Mouse (Mus musculus): ENCODE data around the gene Fads1. TPM values are rescaled to one million over a fixed set of nuclear protein-coding genes. Genes with fewer than 3 reads are reported as not detected.

Fads1 gene
- total RNA-seq (2014; fragmentation: Nextera tagmentation) (366 and 403 TPM in 2 replicates), total RNA-seq (2017) (143 and 145 TPM in 2 replicates), polyA plus RNA-seq (2012) (298 and 307 TPM in 2 replicates)

DNA sequence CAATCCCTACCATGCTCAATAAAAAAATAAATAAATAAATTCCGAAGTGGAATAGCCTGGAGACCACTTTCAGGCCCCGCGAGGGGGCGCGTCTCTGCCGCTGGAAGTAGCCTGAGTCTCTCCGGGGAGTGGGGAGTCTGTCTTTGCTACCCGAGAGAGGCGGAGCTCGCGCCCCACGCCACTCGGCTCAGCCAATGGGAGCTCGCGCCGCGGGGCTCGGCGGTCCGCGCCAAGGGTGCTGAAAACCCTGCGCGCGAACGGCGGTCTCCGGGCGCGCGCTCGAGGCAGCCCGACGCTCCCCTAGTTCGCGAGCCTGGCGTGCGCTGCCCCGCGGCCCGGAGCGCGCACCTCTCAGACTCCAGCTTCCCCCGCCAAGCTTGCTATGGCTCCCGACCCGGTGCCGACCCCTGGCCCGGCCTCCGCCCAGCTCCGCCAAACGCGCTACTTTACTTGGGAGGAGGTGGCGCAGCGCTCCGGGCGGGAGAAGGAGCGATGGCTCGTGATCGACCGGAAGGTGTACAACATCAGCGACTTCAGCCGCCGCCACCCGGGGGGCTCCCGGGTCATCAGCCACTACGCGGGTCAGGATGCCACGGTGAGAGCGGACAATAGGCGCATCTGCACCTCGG lies at the start of gene Fads1:
Gene Fads1, plus strand, starts transcription at position 219 of the 629 bp plus-strand sequence.
- Histone ChIP-seq H3K27me3 (ENCODE audit: insufficient read depth, low read length) (no peaks in the 10 kb centered on the region), H3K9me3 (replicated peaks) (peaks cover 6% of the 10 kb centered on the region), H3K4me3 (ENCODE audit: low read depth, low read length) (peak within 1 kb of the TSS; percentile 98), H3K36me3 (replicated peaks) (peaks cover 44% of the 10 kb centered on the region), H3K4me1 (ENCODE audit: insufficient read depth, low read depth, low read length) (peaks cover 58% of the 10 kb centered on the region)
- ATAC-seq (ENCODE audit: extremely low read depth, insufficient number of reproducible peaks, low FRiP score, poor library complexity, severe bottlenecking) = peak; percentile 83
- peak; percentile 96 for DNase-seq (ENCODE audit: low spot score)
- TF ChIP-seq POLR2AphosphoS5 (IDR thresholded peaks at IDR 0.05; ENCODE audit: insufficient replicate concordance, low read depth, low read length) = no peak
- 0 out of 2 replicates have a peak, but pooled peaks have one; percentile 9 for TF ChIP-seq CTCF (IDR thresholded peaks at IDR 0.05; ENCODE audit: low read depth, low read length)
- no peak for TF ChIP-seq GATA2 (IDR thresholded peaks at IDR 0.05; ENCODE audit: borderline replicate concordance, low read depth, low read length)

DNA sequence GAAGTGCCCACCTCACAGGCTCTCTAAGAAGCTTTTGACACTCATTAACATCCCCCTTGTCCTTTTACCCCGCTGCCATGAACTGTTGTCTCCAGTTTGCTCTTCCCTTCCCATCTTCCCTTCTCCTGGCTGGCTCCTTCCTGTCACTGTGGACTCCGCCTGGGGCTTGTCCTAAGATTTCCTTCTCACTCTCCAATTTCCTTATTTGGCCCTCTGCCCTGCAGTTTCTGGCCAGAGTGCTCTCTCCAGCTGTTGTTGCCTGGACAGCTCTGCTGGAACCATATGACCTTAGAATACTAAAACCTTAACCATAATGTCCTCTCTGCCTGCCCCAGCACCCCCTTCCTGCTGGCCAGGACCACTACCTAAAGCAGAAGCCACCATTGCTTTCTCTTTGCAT lies 48.0 kb upstream of the Fads1 start:
- Histone ChIP-seq H3K27me3 (ENCODE audit: insufficient read depth, low read length) (0 out of 2 replicates have a peak, but pooled peaks cover 5% of the 10 kb centered on the region), H3K4me1 (ENCODE audit: insufficient read depth, low read depth, low read length) (peaks cover 5% of the 10 kb centered on the region), H3K9me3 (replicated peaks) (no peaks in the 10 kb centered on the region), H3K4me3 (ENCODE audit: low read depth, low read length) (no peak overlapping the region), H3K36me3 (replicated peaks) (no peaks in the 10 kb centered on the region)
- DNase-seq (ENCODE audit: low spot score) = no peak
- TF ChIP-seq GATA1 (IDR thresholded peaks at IDR 0.05; ENCODE audit: borderline replicate concordance, low read length) (no peak), CTCF (IDR thresholded peaks at IDR 0.05; ENCODE audit: low read depth, low read length) (no peak), POLR2AphosphoS5 (IDR thresholded peaks at IDR 0.05; ENCODE audit: insufficient replicate concordance, low read depth, low read length) (no peak), GATA2 (IDR thresholded peaks at IDR 0.05; ENCODE audit: borderline replicate concordance, low read depth, low read length) (no peak), TAL1 (conservative IDR thresholded peaks at IDR 0.05; ENCODE audit: low read depth, low read length) (no peak)
- no peak for ATAC-seq (ENCODE audit: extremely low read depth, insufficient number of reproducible peaks, low FRiP score, poor library complexity, severe bottlenecking)

DNA sequence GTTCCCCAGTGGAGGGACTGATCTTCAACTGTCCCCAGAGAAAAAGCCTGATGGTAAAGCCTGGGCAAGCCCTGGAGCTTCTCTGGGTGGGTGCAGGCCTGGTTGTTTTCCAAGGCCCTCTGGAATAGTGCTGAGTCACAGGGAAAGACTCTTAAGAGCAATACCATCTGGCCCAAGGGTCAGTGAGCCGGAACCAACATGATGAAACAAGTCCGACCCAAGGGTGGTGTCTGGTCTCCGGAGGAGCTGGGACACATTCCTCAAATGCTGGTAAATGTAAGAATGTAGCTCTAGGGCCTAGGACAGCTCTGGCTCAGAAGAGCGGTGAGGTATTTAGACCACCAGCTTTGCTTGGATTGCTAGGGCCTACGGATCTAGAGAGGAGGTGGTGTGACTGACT lies 45.3 kb upstream of the Fads1 start:
- DNase-seq (ENCODE audit: low spot score) (no peak), ATAC-seq (ENCODE audit: extremely low read depth, insufficient number of reproducible peaks, low FRiP score, poor library complexity, severe bottlenecking) (no peak)
- Histone ChIP-seq H3K9me3 (replicated peaks) (no peaks in the 10 kb centered on the region), H3K36me3 (replicated peaks) (no peaks in the 10 kb centered on the region), H3K4me1 (ENCODE audit: insufficient read depth, low read depth, low read length) (peaks cover 9% of the 10 kb centered on the region), H3K4me3 (ENCODE audit: low read depth, low read length) (no peak overlapping the region), H3K27me3 (ENCODE audit: insufficient read depth, low read length) (peaks cover 5% of the 10 kb centered on the region; the same call in 1 of the 2 replicates)
- TF ChIP-seq CTCF (IDR thresholded peaks at IDR 0.05; ENCODE audit: low read depth, low read length) (no peak), GATA2 (IDR thresholded peaks at IDR 0.05; ENCODE audit: borderline replicate concordance, low read depth, low read length) (no peak), GATA1 (IDR thresholded peaks at IDR 0.05; ENCODE audit: borderline replicate concordance, low read length) (no peak), TAL1 (conservative IDR thresholded peaks at IDR 0.05; ENCODE audit: low read depth, low read length) (no peak), POLR2AphosphoS5 (IDR thresholded peaks at IDR 0.05; ENCODE audit: insufficient replicate concordance, low read depth, low read length) (no peak)

DNA sequence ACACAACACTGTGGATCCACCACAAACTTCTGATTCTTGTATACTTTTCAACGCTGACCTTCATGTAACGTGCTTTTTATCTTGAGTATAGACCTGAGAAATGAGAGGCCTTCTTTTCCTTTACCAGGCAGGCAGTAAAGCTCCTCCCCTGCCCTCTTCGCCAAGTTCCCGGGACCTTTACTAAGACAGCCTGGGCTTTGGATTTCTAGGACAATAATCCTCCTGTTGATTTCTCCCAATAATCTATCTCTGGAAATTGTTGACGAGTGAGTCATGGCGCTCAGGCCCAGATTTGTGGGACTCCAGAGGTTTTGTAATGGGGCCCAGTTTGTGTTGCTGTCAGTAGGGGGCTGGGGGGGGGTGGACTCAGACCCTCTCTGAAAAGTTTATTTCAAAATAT lies 43.0 kb upstream of the Fads1 start:
- Histone ChIP-seq H3K27me3 (ENCODE audit: insufficient read depth, low read length) (peaks cover 1% of the 10 kb centered on the region; the same call in 1 of the 2 replicates), H3K4me3 (ENCODE audit: low read depth, low read length) (no peak overlapping the region), H3K36me3 (replicated peaks) (no peaks in the 10 kb centered on the region), H3K9me3 (replicated peaks) (no peaks in the 10 kb centered on the region), H3K4me1 (ENCODE audit: insufficient read depth, low read depth, low read length) (peaks cover 18% of the 10 kb centered on the region)
- no peak for TF ChIP-seq CTCF (IDR thresholded peaks at IDR 0.05; ENCODE audit: low read depth, low read length)
- TF ChIP-seq GATA1 (IDR thresholded peaks at IDR 0.05; ENCODE audit: borderline replicate concordance, low read length) = no peak
- no peak for TF ChIP-seq GATA2 (IDR thresholded peaks at IDR 0.05; ENCODE audit: borderline replicate concordance, low read depth, low read length)
- TF ChIP-seq POLR2AphosphoS5 (IDR thresholded peaks at IDR 0.05; ENCODE audit: insufficient replicate concordance, low read depth, low read length) = no peak
- TF ChIP-seq TAL1 (conservative IDR thresholded peaks at IDR 0.05; ENCODE audit: low read depth, low read length) = no peak
- no peak for ATAC-seq (ENCODE audit: extremely low read depth, insufficient number of reproducible peaks, low FRiP score, poor library complexity, severe bottlenecking)
- DNase-seq (ENCODE audit: low spot score) = no peak

DNA sequence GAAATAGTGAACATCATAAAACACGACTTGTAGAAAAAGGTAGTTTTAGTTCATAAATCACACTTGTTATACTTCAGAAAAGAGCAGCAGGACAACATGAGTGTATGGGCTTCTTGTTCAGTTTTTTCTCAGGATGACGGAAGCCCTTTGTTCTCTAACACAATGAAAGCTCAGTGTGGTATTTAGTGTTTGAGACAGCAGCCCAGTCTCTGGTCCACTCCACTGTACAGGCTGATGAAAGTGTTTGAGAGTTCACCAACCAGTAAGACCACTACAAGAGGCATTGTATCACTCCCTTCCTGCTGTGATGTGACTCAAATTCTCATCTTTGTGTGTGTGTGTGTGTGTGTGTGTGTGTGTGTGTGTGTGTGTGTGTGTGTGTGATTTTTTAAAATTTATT lies 39.0 kb upstream of the Fads1 start:
- Histone ChIP-seq H3K36me3 (replicated peaks) (no peaks in the 10 kb centered on the region), H3K9me3 (replicated peaks) (no peaks in the 10 kb centered on the region), H3K27me3 (ENCODE audit: insufficient read depth, low read length) (no peaks in the 10 kb centered on the region; the same call in 1 of the 2 replicates), H3K4me1 (ENCODE audit: insufficient read depth, low read depth, low read length) (peaks cover 35% of the 10 kb centered on the region), H3K4me3 (ENCODE audit: low read depth, low read length) (no peak overlapping the region)
- TF ChIP-seq GATA2 (IDR thresholded peaks at IDR 0.05; ENCODE audit: borderline replicate concordance, low read depth, low read length) = no peak
- TF ChIP-seq CTCF (IDR thresholded peaks at IDR 0.05; ENCODE audit: low read depth, low read length) = no peak
- TF ChIP-seq TAL1 (conservative IDR thresholded peaks at IDR 0.05; ENCODE audit: low read depth, low read length) = no peak
- no peak for TF ChIP-seq GATA1 (IDR thresholded peaks at IDR 0.05; ENCODE audit: borderline replicate concordance, low read length)
- TF ChIP-seq POLR2AphosphoS5 (IDR thresholded peaks at IDR 0.05; ENCODE audit: insufficient replicate concordance, low read depth, low read length) = no peak
- DNase-seq (ENCODE audit: low spot score) (no peak), ATAC-seq (ENCODE audit: extremely low read depth, insufficient number of reproducible peaks, low FRiP score, poor library complexity, severe bottlenecking) (no peak)

DNA sequence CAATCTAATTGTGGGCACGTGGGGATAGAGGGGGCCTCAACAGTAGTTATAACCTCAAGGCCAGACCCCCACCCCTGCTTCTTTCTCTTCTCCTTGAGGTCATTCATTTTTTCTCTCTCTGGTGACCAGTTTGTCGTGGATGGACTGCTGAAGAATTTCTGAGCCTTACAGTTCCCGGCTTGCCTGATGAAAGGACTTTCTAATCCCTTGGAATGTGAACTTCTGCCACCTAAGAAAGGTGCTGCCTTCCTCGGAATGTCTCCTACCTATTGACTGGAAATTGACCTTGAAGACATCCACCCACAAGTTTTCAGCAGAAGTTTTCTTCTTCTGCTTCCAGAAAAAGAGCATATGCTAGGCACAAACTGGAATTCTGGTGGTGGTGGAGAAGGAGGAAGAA lies 38.2 kb upstream of the Fads1 start:
- Histone ChIP-seq H3K4me3 (ENCODE audit: low read depth, low read length) (no peak overlapping the region), H3K27me3 (ENCODE audit: insufficient read depth, low read length) (no peaks in the 10 kb centered on the region; the same call in 1 of the 2 replicates), H3K4me1 (ENCODE audit: insufficient read depth, low read depth, low read length) (peaks cover 43% of the 10 kb centered on the region), H3K36me3 (replicated peaks) (no peaks in the 10 kb centered on the region), H3K9me3 (replicated peaks) (no peaks in the 10 kb centered on the region)
- ATAC-seq (ENCODE audit: extremely low read depth, insufficient number of reproducible peaks, low FRiP score, poor library complexity, severe bottlenecking) (no peak), DNase-seq (ENCODE audit: low spot score) (no peak)
- TF ChIP-seq POLR2AphosphoS5 (IDR thresholded peaks at IDR 0.05; ENCODE audit: insufficient replicate concordance, low read depth, low read length) (no peak), TAL1 (conservative IDR thresholded peaks at IDR 0.05; ENCODE audit: low read depth, low read length) (no peak)
